ENCODE assay signal across 11 mouse cellular contexts in genomic region chr8:85386205-85386604, GRCm38 (mm10). TPM values are rescaled to one million over a fixed set of nuclear protein-coding genes. Genes with fewer than 3 reads are reported as not detected.
DNase-seq lines count a peak whose midpoint lies in the region; ATAC-seq and TF ChIP-seq lines count a peak whose summit lies in the region.
"Had no signal": no experiment of that assay in that cellular context is flagged by ENCODE, and none has a peak within 500 bp of the region (broad histone marks: within the 10 kb centered on the region; RNA-seq: fewer than 3 reads in every experiment).

Gene Mylk3, minus strand, starts transcription at chr8:85386345.

- WGBS in cerebellum, adult 2 months: 19% methylated on average over 6 of the region's 6 CpGs
- WGBS in spleen, adult 2 months: 68% methylated on average over 6 of the region's 6 CpGs
- WGBS in neural tube, embryonic 15.5 days: 67% methylated on average over 6 of the region's 6 CpGs

- no peak for ATAC-seq in neural tube, embryonic 15.5 days (ENCODE audit: low FRiP score)
- ATAC-seq: Patski had no signal

- intact Hi-C loops in left cerebral cortex, postnatal 4 days (cut with DNase I): no loop called here

- H3K4me1 ChIP-seq in cerebellum, adult 2 months (ENCODE audit: control insufficient read depth, insufficient read depth, low read length): peaks cover 2% of the 10 kb centered on the region; the same call in 1 of the 2 replicates
- H3K4me1 ChIP-seq in spleen, adult 2 months (ENCODE audit: control insufficient read depth, insufficient read depth, insufficient read length): no peaks in the 10 kb centered on the region
- no peaks in the 10 kb centered on the region for H3K4me1 ChIP-seq in neural tube, embryonic 15.5 days
- H3K4me1 ChIP-seq: hindbrain, embryonic 15.5 days had no signal

- no peaks in the 10 kb centered on the region for H3K27me3 ChIP-seq in cerebellum, adult 2 months (ENCODE audit: control insufficient read depth, insufficient read depth, low read length)
- H3K27me3 ChIP-seq in spleen, adult 2 months (ENCODE audit: control insufficient read depth, insufficient read depth, low read length): no peaks in the 10 kb centered on the region
- no peaks in the 10 kb centered on the region for H3K27me3 ChIP-seq in neural tube, embryonic 15.5 days (replicated peaks)
- H3K27me3 ChIP-seq: hindbrain, embryonic 15.5 days; Patski had no signal

- TF ChIP-seq CTCF in cerebellum, adult 2 months (IDR thresholded peaks at IDR 0.05; ENCODE audit: borderline replicate concordance, insufficient read depth, low read depth, low read length): 0 out of 2 replicates have a peak, but pooled peaks have one; percentile 8
- no peak for TF ChIP-seq CTCF in spleen, adult 2 months (IDR thresholded peaks at IDR 0.05; ENCODE audit: extremely low read depth, insufficient read depth, insufficient read length, insufficient replicate concordance)

- peak in 1 of 2 experiments; percentile 13 for DNase-seq in cerebellum, adult 2 months
- DNase-seq in cerebellum, adult 18-20 months: no peak
- no peak for DNase-seq in spleen, adult 2 months (ENCODE audit: low read depth in 1 of 2, low spot score in 2 of 2)
- no peak for DNase-seq in spleen, postnatal 10 days (ENCODE audit: low spot score in 2 of 2)
- DNase-seq in left cerebral cortex, postnatal 4 days: peak; percentile 60
- DNase-seq in kidney, adult 18-20 months: no peak
- no peak for DNase-seq in ovary, postnatal 14 days (ENCODE audit: low spot score)
- DNase-seq: spleen, adult 18-20 months had no signal

- no peak within 1 kb of the TSS for H3K4me2 ChIP-seq in neural tube, embryonic 15.5 days
- H3K4me2 ChIP-seq: hindbrain, embryonic 15.5 days had no signal

- no peak for TF ChIP-seq POLR2A in cerebellum, adult 2 months (IDR thresholded peaks at IDR 0.05; ENCODE audit: borderline replicate concordance, insufficient read depth, low read length)
- TF ChIP-seq POLR2A in spleen, adult 2 months (IDR thresholded peaks at IDR 0.05; ENCODE audit: low read depth, low read length): no peak

- H3K9me3 ChIP-seq in neural tube, embryonic 15.5 days (replicated peaks): no peaks in the 10 kb centered on the region
- H3K9me3 ChIP-seq: hindbrain, embryonic 15.5 days had no signal

- H3K4me3 ChIP-seq in cerebellum, adult 2 months (replicated peaks; ENCODE audit: insufficient read depth, low read depth, low read length): no peak within 1 kb of the TSS
- no peak within 1 kb of the TSS for H3K4me3 ChIP-seq in spleen, adult 2 months (ENCODE audit: extremely low read depth, insufficient read depth, insufficient read length)
- H3K4me3 ChIP-seq in neural tube, embryonic 15.5 days (replicated peaks): no peak within 1 kb of the TSS
- H3K4me3 ChIP-seq: hindbrain, embryonic 15.5 days had no signal

- no peak within 1 kb of the TSS for H3K9ac ChIP-seq in neural tube, embryonic 15.5 days (replicated peaks)
- H3K9ac ChIP-seq: hindbrain, embryonic 15.5 days had no signal

- no peaks in the 10 kb centered on the region for H3K36me3 ChIP-seq in spleen, adult 2 months (ENCODE audit: control insufficient read depth, insufficient read depth, low read length)
- H3K36me3 ChIP-seq in neural tube, embryonic 15.5 days: no peaks in the 10 kb centered on the region
- H3K36me3 ChIP-seq: hindbrain, embryonic 15.5 days had no signal

- H3K27ac ChIP-seq in cerebellum, adult 2 months (ENCODE audit: insufficient read depth, low read length): no peak within 1 kb of the TSS
- no peak within 1 kb of the TSS for H3K27ac ChIP-seq in spleen, adult 2 months (ENCODE audit: insufficient read depth, low read length)
- H3K27ac ChIP-seq in neural tube, embryonic 15.5 days (replicated peaks): no peak within 1 kb of the TSS
- H3K27ac ChIP-seq: hindbrain, embryonic 15.5 days had no signal

RNA-seq across cellular contexts. Expression of gene Mylk3, which starts in this region (rescaled TPM):
- 0.03 and 0.08 TPM in 2 replicates for polyA plus RNA-seq in cerebellum, adult 2 months (2012; rRNA removed)
- polyA plus RNA-seq in spleen, adult 2 months (2012; rRNA removed): 8.8 and 10.7 TPM in 2 replicates
- under 1 TPM; 0.12 to 0.20 TPM for total RNA-seq in left cerebral cortex, postnatal 4 days (2021)
- 0.56 and 0.90 TPM in 2 replicates for polyA plus RNA-seq in neural tube, embryonic 15.5 days (2015; fragmentation: Nextera tagmentation; extraction: Ambion mirVana)
- polyA plus RNA-seq: Patski had no signal

Comparison
In these comparisons a context has a peak if more than half of its experiments do, and no peak if none do; other contexts are left out.
1. Peak in DNase-seq in left cerebral cortex, postnatal 4 days; RNA of the gene not detected or under 1 TPM.